Mouse (Mus musculus) thymus, postnatal 0 days (tissue): ENCODE measurements at regions not wholly inside any gene's neighbourhood (a gene's known extent, or its start where the extent isn't known, plus 50 kb on each side); places are given as distances from the start of the nearest gene placed in this dataset.

Experiments used
- DNase-seq: peaks from one replicate; pipeline ENCODE4 v3.0.0-alpha.2; 2015; ENCODE audit warnings: low spot score

GRCm38 (mm10) chr12:14088960-14089359 lies 62.9 kb downstream of the Fam84a start:
- DNase-seq, result no peak

GRCm38 (mm10) chr12:14082771-14083170 lies 69.1 kb downstream of the Fam84a start:
- no peak for DNase-seq

GRCm38 (mm10) chr12:14079892-14080291 lies 72.0 kb downstream of the Fam84a start:
- DNase-seq, result no peak

- no peak for DNase-seq
Observed at GRCm38 (mm10) chr12:14069049-14069448, 82.8 kb downstream of the Fam84a start.

GRCm38 (mm10) chr12:14065401-14065800 lies 86.5 kb downstream of the Fam84a start:
- DNase-seq, result no peak

- no peak for DNase-seq
Observed at GRCm38 (mm10) chr12:14063276-14063675, 88.6 kb downstream of the Fam84a start.

- DNase-seq, result no peak
Observed at GRCm38 (mm10) chr12:14056116-14056515, 95.7 kb downstream of the Fam84a start.

GRCm38 (mm10) chr12:14032363-14032762 lies 119.5 kb downstream of the Fam84a start:
- no peak for DNase-seq

GRCm38 (mm10) chr12:14015271-14015670 lies 136.6 kb downstream of the Fam84a start:
- no peak for DNase-seq

GRCm38 (mm10) chr12:14005991-14006390 lies 145.9 kb downstream of the Fam84a start:
- DNase-seq, result no peak

GRCm38 (mm10) chr12:14001672-14002071 lies 150.2 kb downstream of the Fam84a start:
- DNase-seq, result no peak

- no peak for DNase-seq
Observed at GRCm38 (mm10) chr12:13984396-13984776, 167.5 kb downstream of the Fam84a start.

GRCm38 (mm10) chr12:13983631-13984395 lies 168.0 kb downstream of the Fam84a start:
- DNase-seq, result no peak

GRCm38 (mm10) chr12:13964537-13964936 lies 187.3 kb downstream of the Fam84a start:
- DNase-seq, result no peak

- no peak for DNase-seq
Observed at GRCm38 (mm10) chr12:13939494-13939893, 212.4 kb downstream of the Fam84a start.

- no peak for DNase-seq
Observed at GRCm38 (mm10) chr12:13921066-13921465, 230.8 kb downstream of the Fam84a start.

- no peak for DNase-seq
Observed at GRCm38 (mm10) chr12:13883317-13883716, 268.5 kb downstream of the Fam84a start.

GRCm38 (mm10) chr12:13869161-13869560 lies 282.7 kb downstream of the Fam84a start:
- DNase-seq, result no peak

GRCm38 (mm10) chr12:13861226-13861625 lies 290.6 kb downstream of the Fam84a start:
- DNase-seq, result no peak

GRCm38 (mm10) chr12:13844532-13845485 lies 307.0 kb downstream of the Fam84a start:
- DNase-seq, result peak; percentile 7

GRCm38 (mm10) chr12:13843423-13844080 lies 308.3 kb downstream of the Fam84a start:
- DNase-seq, result no peak

- DNase-seq, result no peak
Observed at GRCm38 (mm10) chr12:13841238-13841637, 310.6 kb downstream of the Fam84a start.
